Mouse (Mus musculus) heart, postnatal 0 days (tissue): ENCODE measurements around the gene Fam178b. TPM values are rescaled to one million over a fixed set of nuclear protein-coding genes. Genes with fewer than 3 reads are reported as not detected.

Experiments
- ATAC-seq: fragments of 200-750 bp; cut with Nextera tagmentation; 2 replicates; pipeline ENCODE4 v1.8.0; 2017; ENCODE audit warnings: low read depth, moderate number of reproducible peaks, moderate library complexity; ENCODE audit not compliant: insufficient read depth
- DNase-seq: peaks from one replicate; pipeline ENCODE4 v3.0.0-alpha.2; 2016; ENCODE audit warnings: low spot score
- H3K27ac ChIP-seq: fragments of 300-500 bp; sonication (generic); 2 replicates; pipeline ENCODE4 v1.5.1; 2014; ENCODE audit warnings: low read depth, mild to moderate bottlenecking
- H3K27me3 ChIP-seq: fragments of 300-500 bp; sonication (generic); 2 replicates; pipeline ENCODE4 v1.6.1; 2014; ENCODE audit warnings: low read length, mixed read lengths; ENCODE audit not compliant: control insufficient read depth, insufficient read depth
- H3K36me3 ChIP-seq: fragments of 300-500 bp; sonication (generic); replicated peaks from 2 replicates; pipeline ENCODE4 v1.6.1; 2014; ENCODE audit warnings: low read length, mixed read lengths; ENCODE audit not compliant: control insufficient read depth, insufficient read depth
- H3K4me1 ChIP-seq: fragments of 300-500 bp; sonication (generic); 2 replicates; pipeline ENCODE4 v1.6.1; 2014; ENCODE audit warnings: antibody characterized with exemption; ENCODE audit not compliant: control insufficient read depth, insufficient read depth
- H3K4me2 ChIP-seq: fragments of 300-500 bp; sonication (generic); 2 replicates; pipeline ENCODE4 v1.6.1; 2014; ENCODE audit warnings: low read depth, mild to moderate bottlenecking, low read length, moderate library complexity
- H3K4me3 ChIP-seq: fragments of 300-500 bp; sonication (generic); 2 replicates; pipeline ENCODE4 v1.5.1; 2014; ENCODE audit warnings: low read depth, low read length
- H3K9ac ChIP-seq: fragments of 300-500 bp; sonication (generic); replicated peaks from 2 replicates; pipeline ENCODE4 v1.6.1; 2014; ENCODE audit warnings: low read depth, low read length, mixed read lengths
- H3K9me3 ChIP-seq: fragments of 300-500 bp; sonication (generic); replicated peaks from 2 replicates; pipeline ENCODE4 v1.6.1; 2016; ENCODE audit warnings: low read length; ENCODE audit not compliant: control insufficient read depth
- CTCF ChIP-seq: IDR thresholded peaks from 2 replicates; pipeline ENCODE4 v1.5.1; 2016; ENCODE audit warnings: antibody characterized with exemption, control low read depth, low read depth
- EP300 ChIP-seq: IDR thresholded peaks from 2 replicates; pipeline ENCODE4 v1.6.1; 2016; ENCODE audit warnings: antibody characterized with exemption, low read depth
- WGBS: fragments of 180-500 bp; shearing (Covaris S2); extraction: QIAGEN DNeasy Blood & Tissue Kit; methylation state at CpG from one replicate; pipeline ENCODE4 v1.1.7; 2014; 5-methylcytosine and 5-hydroxymethylcytosine counted together
- polyA plus RNA-seq: library from polyadenylated mRNA; unstranded; fragments of >200 nt; fragmentation: Nextera tagmentation; extraction: Ambion mirVana; gene quantifications from 2 replicates; pipeline ENCODE4 v1.2.1, GENCODE M21; 2015
- total RNA-seq: library from RNA; depleted of rRNA; stranded (reverse); fragments of >200 nt; gene quantifications from 2 replicates; pipeline ENCODE4 v1.2.3, GENCODE M21; 2014; ENCODE audit warnings: low replicate concordance; rRNA removed

Fam178b gene
- total RNA-seq = not detected in 2 replicates
- polyA plus RNA-seq = 0.81 and 1.5 TPM in 2 replicates

DNA sequence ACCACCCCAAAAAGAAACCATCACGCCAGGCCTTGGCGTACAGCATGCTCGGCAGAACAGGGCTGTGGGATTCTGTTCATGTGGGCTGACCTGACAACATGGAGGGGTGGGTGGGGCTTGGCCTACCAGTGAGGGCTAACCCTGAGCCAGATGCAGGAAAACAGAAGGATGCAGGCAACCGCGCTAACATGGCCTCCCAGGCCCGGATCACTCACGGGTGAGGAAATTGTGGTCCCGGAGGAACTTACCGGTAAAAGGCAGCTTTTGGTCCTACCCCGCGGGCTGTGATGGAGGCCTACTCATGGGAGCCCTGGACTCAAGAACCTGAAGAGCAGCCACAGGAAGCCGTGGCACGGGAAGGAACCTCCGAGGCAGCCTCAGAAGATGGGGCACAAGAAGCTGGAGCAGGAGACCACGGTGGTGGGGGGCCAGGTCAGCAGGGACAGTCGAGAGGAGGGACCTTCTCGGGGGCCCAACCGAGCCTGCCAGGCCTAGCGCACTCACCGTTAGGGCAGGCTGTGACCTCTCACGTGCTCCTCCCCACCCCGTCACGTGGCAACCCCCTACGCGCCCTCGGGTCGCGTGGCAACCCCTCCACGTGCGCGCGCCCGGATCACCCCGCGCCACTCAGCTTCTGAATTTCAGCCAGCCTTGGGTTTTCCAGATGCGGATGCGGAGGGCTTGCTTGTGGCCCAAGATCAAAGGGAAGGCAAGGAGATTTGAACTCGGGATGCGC, at the start of gene Fam178b:
TSS of gene Fam178b (minus strand) at position 564 of the 736 bp plus-strand sequence.
- no peaks in the 10 kb centered on the region for H3K36me3 ChIP-seq

DNA sequence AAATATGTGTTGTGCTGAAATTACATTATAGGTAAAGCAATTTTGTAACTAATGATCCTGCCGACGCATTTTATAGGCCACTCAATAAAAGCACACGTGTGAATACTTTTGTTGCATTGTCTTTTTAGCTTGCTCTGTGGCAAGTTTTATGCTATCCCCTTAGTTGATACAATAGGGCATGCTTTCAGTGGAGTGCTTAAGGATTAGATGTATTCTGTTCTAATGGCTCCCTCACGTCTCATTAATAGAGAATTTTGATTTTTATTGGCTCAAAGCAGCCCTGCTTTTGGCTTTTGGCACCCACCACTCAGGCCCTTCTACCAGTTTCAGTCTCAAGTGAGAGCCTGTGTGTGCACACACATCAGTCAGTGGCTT, 41.1 kb upstream of the Fam178b start:
- no peaks in the 10 kb centered on the region for H3K36me3 ChIP-seq
- H3K27me3 ChIP-seq = no peaks in the 10 kb centered on the region
- no peak overlapping the region for H3K27ac ChIP-seq
- no peak overlapping the region for H3K9ac ChIP-seq
- no peak for ATAC-seq
- DNase-seq = no peak
- H3K4me3 ChIP-seq = no peak overlapping the region
- 76% methylated on average over 4 of the region's 4 CpGs for WGBS
- no peaks in the 10 kb centered on the region for H3K4me1 ChIP-seq
- H3K4me2 ChIP-seq = no peak overlapping the region
- H3K9me3 ChIP-seq = no peaks in the 10 kb centered on the region
- TF ChIP-seq CTCF = no peak
- no peak for TF ChIP-seq EP300

More for the DNA sequence above, at the start of gene Fam178b:
- DNase-seq (no peak), ATAC-seq (no peak)
- H3K27me3 ChIP-seq = no peaks in the 10 kb centered on the region
- H3K27ac ChIP-seq = no peak within 1 kb of the TSS
- no peak within 1 kb of the TSS; the same call in 1 of the 2 replicates for H3K9ac ChIP-seq
- H3K4me2 ChIP-seq = no peak within 1 kb of the TSS
- no peak within 1 kb of the TSS for H3K4me3 ChIP-seq
- no peak for TF ChIP-seq CTCF
- no peak for TF ChIP-seq EP300
- WGBS = 91% methylated on average over 37 of the region's 39 CpGs
- no peaks in the 10 kb centered on the region for H3K4me1 ChIP-seq
- no peaks in the 10 kb centered on the region for H3K9me3 ChIP-seq

DNA sequence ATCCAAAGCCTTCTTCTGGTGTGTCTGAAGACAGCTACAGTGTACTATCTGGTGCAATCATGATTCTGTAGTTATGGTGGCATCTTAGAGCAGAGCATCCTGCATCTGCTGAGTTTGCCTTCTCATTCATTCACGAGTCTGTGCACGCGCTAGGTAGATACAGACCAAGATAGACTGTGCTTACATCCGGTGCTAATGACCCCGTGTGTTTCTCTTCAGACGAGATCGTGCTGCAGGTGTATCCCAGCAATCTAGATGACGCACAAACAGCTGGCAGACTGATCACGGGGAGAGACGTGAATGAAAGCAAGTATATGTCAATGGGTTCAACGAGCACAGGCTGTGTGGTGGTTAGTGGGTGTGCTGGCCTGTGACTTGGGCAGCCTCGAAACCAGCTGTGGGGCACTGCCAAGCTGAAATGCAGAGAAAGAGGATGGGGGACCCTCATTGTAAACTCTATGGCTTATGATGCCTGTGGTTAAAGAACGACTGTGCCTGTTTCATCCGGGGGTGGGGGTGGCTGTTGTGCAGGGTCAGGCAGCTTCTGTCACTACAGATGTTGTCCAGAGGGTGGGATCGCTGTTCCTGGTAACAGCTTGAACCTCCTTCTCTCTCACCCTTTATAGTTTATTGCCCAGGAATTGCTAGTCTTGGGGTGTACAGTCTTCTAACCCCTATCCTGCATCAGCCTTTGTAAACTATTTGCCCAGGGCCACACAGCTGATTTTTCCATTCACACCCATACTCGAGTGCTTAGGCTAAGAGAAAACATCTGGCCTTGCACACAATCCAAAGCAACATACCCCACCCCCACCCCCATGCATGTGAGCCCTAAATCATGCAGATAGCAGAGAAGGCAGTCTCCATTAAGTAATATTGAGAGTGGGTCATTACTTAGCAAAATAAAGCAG, 40.4 kb upstream of the Fam178b start:
- Histone ChIP-seq H3K4me3 (no peak overlapping the region), H3K4me2 (no peak overlapping the region), H3K27ac (no peak overlapping the region), H3K36me3 (no peaks in the 10 kb centered on the region), H3K9me3 (no peaks in the 10 kb centered on the region), H3K9ac (no peak overlapping the region), H3K27me3 (no peaks in the 10 kb centered on the region), H3K4me1 (no peaks in the 10 kb centered on the region)
- 64% methylated on average over 16 of the region's 16 CpGs for WGBS
- DNase-seq (no peak), ATAC-seq (no peak)
- TF ChIP-seq EP300 (no peak), CTCF (no peak)

DNA sequence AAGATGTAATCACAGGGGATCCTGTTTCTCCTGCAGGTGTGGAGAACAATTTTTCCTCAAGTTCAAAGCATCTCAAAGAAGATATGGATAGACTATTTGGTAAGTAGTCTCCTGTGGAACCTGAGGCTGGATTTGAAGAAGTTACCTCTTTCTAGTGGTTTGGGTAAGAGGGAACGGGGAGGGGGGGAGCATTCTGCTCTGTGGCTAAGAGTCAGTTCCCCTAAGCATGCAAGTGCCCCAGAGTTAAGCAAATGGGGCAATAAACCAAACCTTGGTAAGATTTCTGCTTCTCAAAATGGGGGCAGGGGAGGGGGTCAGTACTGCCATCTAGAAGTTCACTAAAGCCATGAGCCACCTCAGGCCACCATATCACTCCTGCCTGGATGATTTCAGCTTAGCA, 35.8 kb upstream of the Fam178b start:
- WGBS = 74% methylated on average over 1 of the region's 1 CpGs
- Histone ChIP-seq H3K4me2 (no peak overlapping the region), H3K9me3 (no peaks in the 10 kb centered on the region), H3K36me3 (no peaks in the 10 kb centered on the region), H3K27me3 (no peaks in the 10 kb centered on the region), H3K9ac (no peak overlapping the region), H3K4me1 (no peaks in the 10 kb centered on the region), H3K4me3 (no peak overlapping the region), H3K27ac (no peak overlapping the region)
- no peak for ATAC-seq
- DNase-seq = no peak
- TF ChIP-seq EP300 (no peak), CTCF (no peak)

DNA sequence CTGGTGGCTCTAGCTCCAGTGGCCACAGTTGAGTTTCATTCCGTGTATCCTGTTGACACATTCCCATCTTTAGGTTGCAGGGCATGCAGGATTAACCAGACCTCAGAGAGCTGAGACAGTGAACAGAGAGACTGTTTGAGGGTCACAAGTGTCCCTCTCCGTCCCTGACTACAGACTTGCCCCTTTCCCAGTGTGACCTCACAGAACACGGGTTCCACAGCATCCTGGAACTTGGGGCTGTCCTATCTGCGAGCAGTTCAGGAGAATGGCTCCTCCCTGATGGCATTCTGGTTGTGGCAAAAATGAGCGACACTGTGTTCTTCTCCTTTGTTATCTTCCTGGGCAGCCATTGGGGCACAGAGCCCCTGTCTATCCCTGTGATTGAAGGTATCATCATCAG, 31.3 kb upstream of the Fam178b start, which contains the start of gene Actr1b:
TSS of gene Actr1b (minus strand) at position 112 of the 400 bp plus-strand sequence.
- Histone ChIP-seq H3K27ac (no peak within 1 kb of the TSS), H3K36me3 (no peaks in the 10 kb centered on the region), H3K4me2 (no peak within 1 kb of the TSS), H3K4me3 (no peak within 1 kb of the TSS), H3K9ac (no peak within 1 kb of the TSS), H3K9me3 (no peaks in the 10 kb centered on the region), H3K27me3 (no peaks in the 10 kb centered on the region), H3K4me1 (no peaks in the 10 kb centered on the region)
- TF ChIP-seq EP300 (no peak), CTCF (no peak)
- 66% methylated on average over 5 of the region's 5 CpGs for WGBS
- no peak for ATAC-seq
- DNase-seq = no peak
